Mouse (Mus musculus) adrenal gland, adult 2 months (tissue): ENCODE data around the gene Abcc2. TPM values are rescaled to one million over a fixed set of nuclear protein-coding genes. Genes with fewer than 3 reads are reported as not detected.

Source experiments
- DNase-seq: peaks from one replicate; pipeline ENCODE4 v3.0.0; 2021
- polyA plus RNA-seq: library from polyadenylated mRNA; depleted of rRNA; stranded (reverse); fragments of >200 nt; gene quantifications from 2 replicates; pipeline ENCODE4 v1.2.3, GENCODE M21; 2012; rRNA removed
- total RNA-seq, 2 experiments: library from RNA; stranded (reverse); gene quantifications; 2 replicates each; pipeline ENCODE4 v1.2.3; 2021

Gene Abcc2
- total and polyA plus RNA-seq, 3 experiments: 0.17 to 1.0 (median 0.28) TPM

DNA sequence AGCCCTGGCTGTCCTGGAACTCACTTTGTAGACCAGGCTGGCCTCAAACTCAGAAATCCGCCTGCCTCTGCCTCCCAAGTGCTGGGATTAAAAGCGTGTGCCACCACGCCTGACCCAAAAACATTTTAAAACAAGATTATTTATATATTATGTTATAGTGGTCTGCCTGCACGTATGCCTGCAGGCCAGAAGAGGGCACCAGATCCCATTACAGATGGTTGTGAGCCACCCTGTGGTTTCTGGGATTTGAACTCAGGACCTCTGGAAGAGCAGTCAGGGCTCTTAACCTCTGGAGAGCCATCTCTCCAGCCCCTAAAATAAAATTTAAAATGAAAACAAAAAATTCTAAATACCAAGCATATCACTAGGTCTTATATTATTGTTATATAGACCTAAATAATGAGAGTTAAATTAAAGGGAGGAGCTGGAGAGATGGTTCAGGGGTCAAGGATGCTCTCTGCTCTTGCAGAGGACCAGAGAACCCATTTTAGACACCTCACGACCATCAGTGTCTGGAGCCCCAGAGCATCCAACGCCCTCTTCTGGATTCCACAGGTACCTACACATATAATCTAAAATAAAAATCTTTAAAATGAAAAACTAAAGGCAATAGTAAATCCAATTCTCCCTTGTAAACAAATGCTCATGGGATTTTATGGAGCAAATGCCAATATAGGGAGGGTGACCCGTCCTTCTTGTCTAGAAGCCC, 71.0 kb downstream of the Abcc2 start:
- no peak for DNase-seq

DNA sequence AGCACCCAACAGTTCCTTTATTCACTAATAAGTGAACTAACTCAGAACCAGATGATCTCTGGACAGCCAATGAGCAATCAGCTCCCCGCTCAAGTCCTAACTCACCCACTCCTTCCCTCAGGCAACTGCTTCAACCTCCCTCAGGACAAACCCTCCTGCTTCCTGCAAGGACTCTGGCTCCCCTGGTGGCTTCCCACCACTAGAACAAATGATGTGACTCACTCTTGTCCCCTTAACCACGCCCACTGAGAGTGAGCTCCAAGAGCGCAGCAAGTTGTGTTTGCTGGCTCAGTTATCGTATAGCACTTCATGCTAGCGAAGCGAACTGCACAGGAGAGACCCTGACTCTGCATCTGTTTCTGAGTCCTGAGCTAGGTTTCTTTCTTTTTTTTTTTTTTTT, 75.4 kb downstream of the Abcc2 start:
- DNase-seq: peak; percentile 29

DNA sequence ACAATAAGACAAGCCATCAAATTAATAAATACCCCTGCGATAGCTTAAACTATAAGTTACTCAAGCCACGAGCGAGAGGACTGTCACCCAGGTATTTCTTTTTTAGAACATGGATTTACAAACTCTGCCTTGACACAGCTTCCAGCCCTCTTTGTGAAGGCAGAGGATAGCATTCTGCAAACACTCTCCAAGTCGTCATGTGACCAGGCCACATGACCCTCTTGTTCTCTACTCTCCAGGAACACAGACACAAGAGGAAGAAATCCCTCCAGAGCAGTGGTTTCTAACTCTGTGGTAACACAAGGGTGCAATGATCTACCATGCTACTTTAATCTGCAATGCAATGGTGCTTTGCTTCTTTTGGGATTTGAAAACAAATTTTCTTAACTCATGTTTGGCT, 88.4 kb downstream of the Abcc2 start:
- DNase-seq: no peak

DNA sequence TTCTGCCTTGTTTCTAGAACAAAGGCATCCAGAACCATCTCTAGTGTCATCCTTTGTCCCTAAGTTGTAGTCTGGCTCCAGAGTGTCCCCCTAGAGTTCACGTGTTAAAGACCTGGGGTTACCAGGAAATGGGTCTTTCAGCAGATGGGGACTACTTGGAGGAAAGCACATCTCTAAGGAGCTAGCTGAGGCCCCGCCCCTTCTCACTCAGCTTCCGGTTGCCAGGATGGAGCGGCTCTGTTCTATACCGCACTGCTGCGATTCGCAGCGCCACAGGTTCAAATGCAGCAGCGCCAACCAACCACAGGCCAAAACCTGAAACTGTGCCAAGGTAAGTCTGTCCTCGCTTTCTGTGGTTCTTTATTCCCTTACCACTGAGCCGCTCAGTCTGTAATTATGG, 92.4 kb downstream of the Abcc2 start:
- no peak for DNase-seq

DNA sequence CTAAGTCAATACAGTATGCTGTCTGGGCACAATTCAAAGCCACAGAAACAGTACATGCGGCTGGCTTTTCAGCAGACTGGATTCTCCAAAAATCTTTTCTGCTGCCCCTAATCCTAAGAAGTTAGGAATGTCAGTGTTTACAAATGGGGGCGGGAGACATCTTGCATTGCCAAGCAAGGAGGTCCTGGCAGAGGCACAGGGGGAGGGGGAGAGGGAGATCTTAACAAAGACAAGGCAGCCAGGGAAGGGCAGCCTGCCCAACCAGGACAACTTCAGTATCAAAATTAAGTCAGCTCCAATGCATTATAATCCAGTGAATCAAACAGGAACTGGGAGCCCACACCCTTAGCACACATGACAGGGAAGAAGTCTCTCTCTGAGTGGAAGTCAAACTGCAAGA, 94.0 kb downstream of the Abcc2 start:
- no peak for DNase-seq

DNA sequence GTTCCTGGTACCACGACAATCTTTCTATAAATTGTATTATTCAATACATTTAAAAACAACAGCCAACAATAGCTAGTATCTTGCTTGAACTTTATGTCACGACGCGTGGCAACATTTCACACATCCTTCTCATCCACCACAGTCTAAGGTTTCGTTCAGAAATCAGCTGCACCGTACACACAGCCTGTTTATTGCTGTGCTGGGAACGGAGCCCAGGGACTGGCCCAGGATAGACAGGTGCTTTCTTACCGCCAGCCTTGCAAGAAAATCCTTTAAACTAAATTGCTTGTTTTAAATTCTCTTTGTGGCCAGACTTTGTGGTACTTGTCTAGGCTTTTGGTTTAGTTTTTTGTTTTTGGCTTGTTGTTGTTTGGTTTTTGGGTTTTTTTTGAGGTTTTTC, 95.4 kb downstream of the Abcc2 start:
- no peak for DNase-seq

DNA sequence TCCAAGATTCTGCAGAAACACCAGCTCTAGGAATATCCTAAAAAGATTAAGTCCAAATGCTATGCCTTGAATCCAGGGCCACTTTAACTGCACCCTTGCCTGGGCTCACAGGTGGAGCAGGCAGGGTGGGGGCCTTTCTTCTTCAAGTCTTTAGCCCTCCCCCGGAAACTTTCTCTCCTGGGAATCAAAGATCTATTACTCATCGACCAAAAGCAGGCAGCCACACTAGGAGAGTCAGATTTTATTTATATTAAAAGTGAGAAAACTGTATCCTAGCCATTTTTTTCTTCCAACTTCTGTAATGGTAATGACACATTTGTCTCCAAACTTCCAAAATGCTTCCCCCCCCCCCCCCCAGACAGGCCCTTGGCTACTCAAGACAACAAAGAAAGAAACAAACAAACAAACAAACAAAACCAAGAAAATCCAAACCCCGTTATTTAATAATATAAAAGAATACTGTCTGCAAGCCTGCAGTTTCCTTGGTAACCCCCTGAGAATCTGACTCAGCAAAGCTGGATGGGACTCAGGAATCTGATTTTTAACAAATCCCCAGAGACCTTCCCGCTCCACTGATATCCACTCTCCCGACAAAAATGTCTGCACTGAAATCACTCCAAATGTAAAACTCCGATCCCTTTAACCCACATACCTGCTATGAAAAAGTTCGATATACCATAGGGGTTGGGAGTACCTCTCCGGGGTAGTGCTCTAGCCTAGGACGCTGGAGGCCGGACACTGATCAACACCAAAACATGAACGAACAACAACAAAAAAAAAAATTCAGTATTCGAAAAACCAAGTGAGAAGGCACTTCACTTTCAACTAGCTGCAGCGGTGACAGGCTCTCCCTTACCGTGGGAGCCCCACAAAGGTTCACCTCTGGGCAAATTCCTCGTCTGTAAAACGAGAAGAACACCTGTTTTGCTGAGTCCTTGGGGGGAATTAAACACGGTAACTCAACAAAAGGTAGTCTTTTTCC, 96.4 kb downstream of the Abcc2 start:
- peak; percentile 49 for DNase-seq

DNA sequence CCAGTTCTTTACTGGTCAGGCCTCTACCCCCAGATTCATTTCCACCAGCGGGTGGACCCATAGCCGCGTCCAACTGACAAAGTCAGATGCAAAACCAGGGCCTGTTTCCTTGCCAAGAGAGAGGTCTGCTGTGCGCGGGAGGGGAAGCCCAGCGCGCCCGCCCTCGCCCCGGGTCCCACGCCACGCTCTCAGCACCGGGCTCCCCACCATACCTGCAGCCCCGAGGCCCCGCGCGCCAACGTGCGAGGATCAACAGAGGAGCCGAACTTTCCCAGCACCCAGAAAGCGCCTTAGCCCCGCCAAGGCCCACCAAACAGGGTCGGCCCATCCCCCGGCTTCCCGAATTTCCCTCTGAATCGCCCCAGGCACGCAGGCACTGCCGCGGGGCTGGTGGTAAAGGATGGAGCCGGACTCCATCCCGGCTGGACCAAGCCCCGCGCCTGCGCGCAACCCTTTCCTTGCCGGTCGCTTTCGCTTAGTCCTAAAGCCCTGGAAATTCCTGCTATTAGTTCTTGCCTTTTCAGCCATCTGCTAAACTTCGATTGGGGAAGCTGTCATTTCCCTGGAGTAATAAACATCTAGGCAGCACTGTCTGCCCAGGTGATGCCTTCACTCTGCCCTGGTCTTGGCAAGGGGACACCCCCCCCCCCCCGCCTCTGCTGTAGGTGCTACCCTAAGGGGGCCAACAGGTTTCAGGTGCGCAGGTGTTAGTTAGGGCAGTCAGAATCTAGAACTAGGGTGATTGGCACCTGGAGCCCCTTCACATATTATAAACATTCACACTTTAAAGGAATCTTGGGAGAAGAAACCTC, 97.6 kb downstream of the Abcc2 start:
- DNase-seq: peak; percentile 73

DNA sequence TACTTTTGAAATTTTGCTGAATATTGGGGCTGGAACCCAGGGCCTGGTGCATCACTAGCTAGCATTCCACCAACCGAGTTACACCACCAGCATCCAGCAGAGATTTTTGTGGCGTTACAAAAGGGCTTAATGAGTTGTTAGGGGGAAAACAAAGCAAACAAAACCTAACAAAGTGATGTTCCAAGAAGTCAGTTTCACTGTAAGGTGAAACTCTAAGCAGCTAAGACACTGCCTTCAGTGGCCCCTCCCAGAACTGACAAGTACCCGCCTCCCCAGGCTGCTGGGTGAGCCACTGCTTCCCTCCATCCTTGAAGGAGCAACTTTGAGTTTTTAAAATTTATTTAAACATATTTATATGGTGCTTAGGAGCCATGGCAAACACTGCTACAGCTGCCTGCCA, 98.4 kb downstream of the Abcc2 start:
- no peak for DNase-seq

DNA sequence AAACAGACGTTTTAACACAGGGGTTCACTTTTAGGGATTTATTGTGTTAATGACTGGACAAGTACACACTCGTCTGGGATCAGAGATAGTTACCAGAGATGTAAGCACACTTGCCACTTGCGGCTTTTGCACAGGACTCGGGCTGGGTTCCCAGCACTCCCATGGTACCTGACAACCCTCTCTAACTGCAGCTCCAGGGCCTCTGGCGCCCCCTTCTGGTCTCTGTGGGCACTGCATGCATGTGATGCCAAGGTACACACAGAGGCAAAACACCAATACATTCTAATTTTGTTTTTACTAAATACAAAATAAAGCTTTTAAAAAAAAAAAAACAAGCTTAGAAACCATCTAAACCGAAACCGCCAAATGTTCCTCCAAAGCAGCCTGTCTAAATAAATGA, 99.6 kb downstream of the Abcc2 start:
- no peak for DNase-seq

DNA sequence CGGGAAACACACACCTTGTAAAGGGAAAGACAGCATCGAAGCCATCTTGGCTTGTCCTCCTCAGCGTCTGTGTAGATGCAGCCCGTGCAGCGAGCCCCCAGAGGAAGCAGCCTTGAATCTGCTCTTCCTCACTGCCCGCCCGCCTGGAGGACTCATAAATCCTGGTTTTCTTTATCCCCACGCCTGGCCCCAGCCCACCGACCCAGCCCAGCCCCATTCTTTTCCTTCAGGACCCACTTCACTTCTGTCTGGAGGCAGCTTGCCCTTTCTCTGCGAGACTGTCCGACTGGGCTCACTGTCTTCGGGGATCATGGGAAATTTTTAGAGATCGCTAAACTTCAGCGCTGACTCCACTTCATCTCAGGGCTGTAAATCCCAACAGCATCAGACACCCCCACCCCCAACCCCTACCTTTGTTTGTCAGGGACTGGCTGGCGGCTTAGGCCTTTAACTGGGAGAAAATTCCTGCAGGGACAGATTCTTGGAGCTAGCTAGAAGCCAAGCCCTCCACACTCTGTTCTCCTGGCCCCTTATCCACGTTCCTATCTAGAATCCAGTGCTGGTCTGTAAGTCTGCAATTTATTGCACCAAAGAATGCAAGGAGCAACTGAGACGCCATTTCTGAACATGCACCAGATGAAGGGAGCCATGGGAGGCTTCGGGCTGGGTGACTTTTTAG, 101.0 kb downstream of the Abcc2 start:
- DNase-seq: no peak

DNA sequence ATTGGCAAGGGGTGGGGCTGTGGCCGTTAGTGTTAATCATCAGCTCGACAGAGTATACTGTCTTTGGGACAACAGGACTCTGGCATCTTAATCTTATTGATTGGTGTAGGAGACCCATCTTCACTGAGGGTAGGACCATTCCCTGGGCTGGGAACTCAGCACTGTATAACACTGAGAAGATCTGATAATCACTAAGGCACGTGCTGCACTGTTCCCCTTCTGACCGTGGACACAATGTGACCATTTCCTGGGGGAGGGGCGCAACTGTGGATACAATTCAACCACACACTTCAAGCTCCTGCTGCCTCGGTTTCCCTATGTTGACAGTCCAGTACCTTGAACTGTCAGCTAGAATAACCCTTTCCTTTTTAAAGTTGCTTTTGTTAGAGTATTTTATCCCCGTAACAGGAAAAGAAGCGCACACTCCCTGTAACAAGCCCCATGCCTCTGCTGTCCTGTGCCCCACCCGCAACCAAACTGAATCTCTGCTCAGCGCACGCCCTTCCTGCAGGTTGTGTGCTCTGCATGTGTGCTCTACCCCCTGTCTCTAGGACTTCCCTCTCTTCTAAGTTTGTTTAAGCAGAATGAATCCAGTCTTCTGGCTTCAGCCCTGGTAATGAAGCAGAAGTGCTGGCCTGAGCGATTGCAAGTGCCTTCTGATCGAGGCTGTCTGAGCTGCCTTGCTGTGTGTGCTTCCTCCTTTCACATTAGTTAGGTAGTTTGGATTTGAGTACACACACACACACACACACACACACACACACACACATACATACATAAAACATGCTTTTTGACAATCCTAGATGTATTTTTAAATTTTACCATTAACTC, 102.9 kb downstream of the Abcc2 start:
- no peak for DNase-seq

DNA sequence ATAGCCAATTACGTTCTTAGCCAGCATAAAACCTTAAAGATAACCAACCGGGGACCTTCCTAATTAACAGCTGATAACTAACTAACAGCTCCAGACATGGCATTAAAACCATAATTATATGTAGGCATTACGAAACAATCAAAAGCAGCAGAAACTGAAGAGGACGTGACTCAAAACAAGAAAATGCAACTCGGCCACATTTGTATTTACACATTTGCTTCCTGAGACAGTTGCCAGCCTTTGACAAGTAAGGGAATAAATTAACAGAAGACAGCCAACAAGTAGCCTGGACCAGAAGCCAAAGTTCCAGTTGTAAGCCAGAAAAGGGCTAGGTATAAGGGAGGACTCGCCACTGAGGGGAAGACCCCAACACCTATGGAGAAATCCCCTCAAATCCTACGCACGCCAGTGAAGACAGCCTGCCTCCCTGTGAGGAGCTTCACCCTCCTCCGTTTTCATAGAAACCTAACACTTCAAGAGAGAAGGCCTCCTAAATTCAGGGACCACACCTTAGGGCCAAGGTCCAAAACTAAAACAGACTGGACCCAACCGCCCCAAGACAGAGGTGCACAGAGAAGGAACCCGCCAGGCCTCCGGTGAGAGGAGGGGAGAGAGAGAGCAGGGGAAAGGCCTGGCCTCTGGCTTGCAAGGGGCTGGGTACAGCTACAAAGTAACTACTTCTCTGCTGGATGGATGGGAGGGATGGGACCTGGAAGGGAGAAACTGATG, 104.5 kb downstream of the Abcc2 start:
- DNase-seq: no peak

DNA sequence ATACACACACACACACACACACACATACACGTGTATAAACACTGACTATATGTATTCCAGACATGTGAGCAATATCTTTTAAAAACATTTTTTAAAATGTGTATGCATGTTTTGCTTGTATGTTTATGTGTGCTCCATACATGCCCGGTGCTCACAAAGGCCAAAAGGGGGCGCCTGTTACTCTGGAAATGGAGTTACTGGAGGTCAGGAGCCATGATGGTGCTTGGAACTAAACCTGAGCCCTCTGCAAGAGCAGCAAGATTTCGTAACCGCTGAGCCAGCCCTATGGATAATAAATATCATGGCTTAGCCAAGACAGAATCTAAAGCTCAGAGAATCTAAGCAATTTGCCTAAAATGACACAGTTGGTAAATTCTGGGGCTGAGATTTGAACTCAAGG, 105.2 kb downstream of the Abcc2 start:
- no peak for DNase-seq

DNA sequence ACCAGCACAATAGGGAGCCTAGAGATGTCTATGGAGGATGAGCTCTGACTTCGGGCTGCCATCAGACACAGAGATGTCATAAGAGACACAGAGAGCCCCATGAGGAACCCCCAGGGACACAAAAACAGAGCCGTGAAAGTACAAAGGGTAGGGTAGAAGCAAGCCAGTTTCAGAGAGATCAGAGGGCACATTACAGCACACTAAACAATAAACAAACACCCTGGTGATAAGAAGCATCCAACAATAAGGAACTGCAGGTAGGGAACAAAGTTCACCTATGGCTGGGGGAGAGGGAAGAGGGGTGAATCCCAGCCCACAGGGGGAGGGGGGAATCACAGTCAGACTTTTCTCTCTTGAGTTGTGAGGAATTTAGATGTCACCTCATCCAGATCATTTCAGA, 105.7 kb downstream of the Abcc2 start:
- DNase-seq: no peak

Other genes with a start within 250 kb of the Abcc2 start
- gene Nkx2-3, start 169.9 kb upstream of the Abcc2 start, total RNA-seq: not detected
- gene Nkx2-3, start 169.9 kb upstream of the Abcc2 start, polyA plus RNA-seq: not detected in 2 replicates
- 10 to 100 TPM; 62.3 to 73.1 TPM for gene Slc25a28, start 107.3 kb upstream of the Abcc2 start, total RNA-seq
- 93.6 and 111 TPM in 2 replicates for gene Slc25a28, start 107.3 kb upstream of the Abcc2 start, polyA plus RNA-seq
- gene Entpd7, start 92.5 kb upstream of the Abcc2 start, total RNA-seq: 10 to 100 TPM; 16.3 to 20.0 TPM
- gene Entpd7, start 92.5 kb upstream of the Abcc2 start, polyA plus RNA-seq: 3.6 and 4.0 TPM in 2 replicates
- 10 to 100 TPM in 1 of 2 experiments, 1 to 10 TPM in 1; 8.3 to 12.3 TPM for gene Cutc, start 29.2 kb upstream of the Abcc2 start, total RNA-seq
- gene Cutc, start 29.2 kb upstream of the Abcc2 start, polyA plus RNA-seq: 1.6 and 2.6 TPM in 2 replicates
- 10 to 100 TPM; 36.4 to 59.4 TPM for gene Cox15, start 29.2 kb upstream of the Abcc2 start, total RNA-seq
- gene Cox15, start 29.2 kb upstream of the Abcc2 start, polyA plus RNA-seq: 21.3 and 25.3 TPM in 2 replicates
- 10 to 100 TPM; 13.3 to 13.9 TPM for gene Dnmbp, start 158.0 kb downstream of the Abcc2 start, total RNA-seq
- 10.8 and 11.3 TPM in 2 replicates for gene Dnmbp, start 158.0 kb downstream of the Abcc2 start, polyA plus RNA-seq
- under 1 TPM; 0.14 to 0.66 TPM for gene Cpn1, start 204.4 kb downstream of the Abcc2 start, total RNA-seq
- gene Cpn1, start 204.4 kb downstream of the Abcc2 start, polyA plus RNA-seq: not detected in 2 replicates
- gene Cyp2c23, start 247.0 kb downstream of the Abcc2 start, total RNA-seq: 1 to 10 TPM in 1 of 2 experiments, under 1 TPM in 1; 0.62 to 1.7 TPM
- 0.19 and 0.35 TPM in 2 replicates for gene Cyp2c23, start 247.0 kb downstream of the Abcc2 start, polyA plus RNA-seq